Mouse (Mus musculus) T-cell, adult 2 months (primary cell): ENCODE measurements around the gene Dip2c.
A peak's percentile ranks its signal among the peaks of the same experiment; 100 is the strongest.

Experiments
- DNase-seq: peaks from one replicate; pipeline ENCODE4 v3.0.0; 2022; ENCODE audit warnings: low spot score

Gene Dip2c

GRCm38 (mm10) chr13:9276322-9276855, at the start of gene Dip2c:
Gene Dip2c, plus strand, starts transcription at chr13:9276528.
- DNase-seq: peak; percentile 63

DNA sequence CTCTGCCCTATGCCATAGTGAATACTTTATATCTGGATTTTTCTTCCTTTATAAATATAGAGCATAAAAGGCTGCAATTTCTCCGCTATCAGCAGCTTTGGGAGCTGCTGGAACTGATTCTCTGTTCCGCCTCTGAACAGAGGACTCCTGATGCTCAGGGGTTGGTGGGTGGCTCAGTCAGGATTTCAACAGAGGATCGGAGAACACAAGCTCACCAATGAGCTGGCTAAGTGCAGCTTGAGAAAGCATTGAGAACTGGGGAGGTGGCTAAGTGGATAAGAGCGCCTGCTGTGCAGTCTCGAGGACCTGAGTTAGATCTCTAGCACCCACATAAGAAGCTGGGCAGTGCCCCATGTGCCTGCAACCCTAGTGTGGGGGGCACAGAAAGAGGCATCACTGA, 49.2 kb upstream of the Dip2c start:
- no peak for DNase-seq

DNA sequence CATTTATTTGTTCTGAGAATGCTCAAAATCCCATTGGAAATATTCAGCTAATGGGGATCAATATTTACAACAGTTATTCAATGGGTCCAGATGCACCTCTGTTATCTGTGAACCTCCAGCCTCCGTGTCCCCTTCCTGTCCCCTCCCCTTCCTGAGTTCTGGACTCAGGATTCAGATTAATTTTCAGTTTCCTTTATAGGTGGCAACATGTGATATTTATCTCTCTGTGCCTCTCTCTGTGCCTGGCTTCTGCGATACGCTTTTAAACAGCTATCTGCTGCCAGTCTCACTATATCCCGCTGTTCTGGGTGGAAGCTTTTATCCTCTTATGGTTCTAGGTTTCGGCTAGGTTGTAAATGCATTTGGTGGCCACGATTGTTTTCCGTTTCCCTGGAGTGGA, 38.8 kb upstream of the Dip2c start:
- DNase-seq: no peak

DNA sequence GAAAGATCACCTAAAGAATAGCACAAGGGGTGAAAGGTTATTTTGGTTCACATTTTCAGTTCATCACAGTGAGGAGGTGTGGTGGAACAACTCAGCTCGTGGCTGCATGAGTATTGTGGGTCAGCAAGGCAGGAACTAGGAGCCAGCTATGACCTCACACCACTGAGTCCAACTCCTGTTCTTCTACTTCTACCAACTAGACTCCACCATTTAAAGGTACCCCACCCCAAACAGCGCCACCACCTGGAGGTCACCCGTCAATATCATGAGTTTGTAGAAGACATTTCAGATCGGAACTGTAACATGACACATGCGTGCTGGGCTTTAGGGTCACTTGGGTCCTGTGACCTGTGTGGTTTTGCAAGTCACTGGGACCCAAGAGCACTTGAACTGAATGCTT, 37.2 kb upstream of the Dip2c start:
- DNase-seq: no peak

- no peak for DNase-seq
These were observed 36.6 kb upstream of the Dip2c start for GRCm38 (mm10) chr13:9239631-9240236.

GRCm38 (mm10) chr13:9261748-9262147, 14.6 kb upstream of the Dip2c start:
- no peak for DNase-seq

DNA sequence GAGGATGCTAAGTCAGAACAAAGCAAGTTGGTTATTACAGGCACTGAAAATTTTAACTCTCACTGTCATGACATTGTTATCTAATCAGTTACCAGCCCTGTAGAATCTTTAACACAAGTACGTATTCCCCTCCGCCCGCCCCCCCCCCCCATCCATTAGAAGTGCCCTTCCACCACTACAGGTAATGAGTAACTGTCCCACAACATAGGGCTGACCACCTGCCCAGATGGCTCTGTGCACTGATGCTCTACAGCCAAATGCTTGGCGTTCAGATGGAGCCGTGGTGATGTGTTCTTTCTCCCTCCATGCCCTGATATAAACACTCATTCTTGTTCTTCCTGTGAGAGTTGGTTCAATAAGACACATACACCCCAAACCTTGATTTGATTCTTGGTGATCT, 10.8 kb upstream of the Dip2c start:
- no peak for DNase-seq

DNA sequence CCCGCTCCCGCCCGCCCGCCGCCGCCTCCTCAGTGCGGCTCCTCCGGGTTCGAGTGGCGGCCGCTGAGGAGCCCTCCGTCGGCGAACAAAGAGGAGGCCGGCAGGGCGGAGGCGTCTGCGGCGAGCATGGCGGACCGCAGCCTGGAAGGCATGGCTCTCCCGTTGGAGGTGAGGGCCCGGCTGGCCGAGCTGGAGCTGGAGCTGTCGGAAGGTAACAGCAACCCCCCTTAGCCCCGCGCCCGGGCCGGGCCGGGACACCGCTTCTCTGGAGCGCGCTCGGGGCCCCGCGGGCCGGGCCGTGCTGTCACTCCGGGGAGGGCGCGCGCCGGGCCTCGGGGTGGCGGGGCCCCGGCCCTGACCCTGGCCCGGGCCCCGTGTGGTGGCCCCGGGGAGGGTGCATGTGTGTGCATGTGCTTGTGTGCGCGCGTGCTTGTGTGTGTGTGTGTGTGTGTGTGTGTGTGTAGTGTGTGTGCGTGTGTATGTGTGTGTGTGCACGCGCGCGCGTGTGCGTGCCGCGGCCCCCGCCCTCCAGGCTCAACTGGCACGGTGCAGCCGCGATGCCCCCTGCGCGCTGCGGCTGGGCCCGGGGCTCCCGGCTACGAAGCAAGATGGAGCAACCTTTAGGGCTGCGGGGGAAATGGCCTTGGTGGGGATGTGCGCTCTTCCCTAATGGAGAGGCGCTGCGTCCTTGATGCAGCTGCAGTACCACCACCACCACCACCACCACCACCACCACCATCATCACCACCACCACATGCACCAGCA, 710 bp downstream of the Dip2c start:
- DNase-seq: peak; percentile 17

GRCm38 (mm10) chr13:9277621-9277960, 1.3 kb downstream of the Dip2c start:
- DNase-seq: no peak

GRCm38 (mm10) chr13:9278636-9279035, 2.3 kb downstream of the Dip2c start:
- no peak for DNase-seq

DNA sequence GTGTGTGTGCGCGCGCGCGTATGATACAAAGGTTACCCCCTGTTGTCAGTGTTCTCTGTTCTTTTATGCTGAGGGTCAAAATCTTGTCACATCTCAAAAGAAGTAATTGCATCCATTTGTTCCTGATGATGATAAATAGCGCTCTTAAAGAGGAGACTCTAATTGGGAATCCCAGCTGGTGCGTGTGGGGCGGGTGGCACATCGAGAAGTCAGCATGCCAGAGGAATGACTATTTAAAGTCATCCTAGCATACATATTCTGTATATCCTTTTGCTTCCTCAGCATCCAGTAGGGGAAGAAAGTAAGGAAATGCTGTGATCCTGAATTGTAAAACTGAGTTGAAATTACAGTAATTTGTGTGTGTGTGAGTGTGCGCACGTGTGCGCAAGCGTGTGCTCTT, 6.7 kb downstream of the Dip2c start:
- no peak for DNase-seq

DNA sequence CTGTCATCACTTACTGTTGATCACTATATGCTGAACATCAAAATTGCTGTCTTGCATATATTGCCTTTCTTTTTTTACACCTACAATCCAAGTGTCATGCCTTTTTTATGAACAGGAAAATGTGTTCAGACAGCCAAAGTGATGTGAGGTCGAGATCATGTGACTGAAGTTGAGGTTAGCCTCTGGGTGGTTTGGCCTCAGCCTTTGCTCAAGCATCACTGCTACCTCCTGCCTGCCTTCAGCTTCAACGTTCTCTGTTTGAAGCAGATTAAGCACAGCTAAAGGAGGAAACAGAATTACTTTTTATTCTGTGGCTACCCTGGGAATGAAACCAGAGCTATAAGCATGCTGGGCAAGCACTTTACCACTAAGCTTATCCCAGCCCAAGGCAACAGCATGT, 13.6 kb downstream of the Dip2c start:
- DNase-seq: peak; percentile 16

- DNase-seq: no peak
These were observed 20.0 kb downstream of the Dip2c start for GRCm38 (mm10) chr13:9296285-9296684.

DNA sequence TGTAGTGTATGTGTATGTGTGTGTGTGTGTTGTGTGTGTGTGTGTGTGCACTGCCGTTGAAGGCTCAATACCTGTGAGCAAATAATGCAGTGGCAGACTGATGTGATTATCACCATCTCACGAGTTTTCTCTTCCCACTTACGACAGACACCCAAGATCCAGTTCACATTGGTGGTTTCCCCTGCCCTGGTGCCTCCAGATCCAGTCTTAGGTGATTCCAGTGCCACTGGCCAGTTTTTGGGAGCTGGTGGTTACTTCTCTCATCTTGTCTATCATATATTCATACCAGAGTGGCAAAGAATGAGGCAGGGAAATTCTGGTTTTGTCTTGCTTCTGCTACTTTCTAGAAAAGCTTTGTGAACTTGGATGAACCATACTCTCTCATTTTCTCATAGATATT, 20.9 kb downstream of the Dip2c start:
- DNase-seq: no peak

DNA sequence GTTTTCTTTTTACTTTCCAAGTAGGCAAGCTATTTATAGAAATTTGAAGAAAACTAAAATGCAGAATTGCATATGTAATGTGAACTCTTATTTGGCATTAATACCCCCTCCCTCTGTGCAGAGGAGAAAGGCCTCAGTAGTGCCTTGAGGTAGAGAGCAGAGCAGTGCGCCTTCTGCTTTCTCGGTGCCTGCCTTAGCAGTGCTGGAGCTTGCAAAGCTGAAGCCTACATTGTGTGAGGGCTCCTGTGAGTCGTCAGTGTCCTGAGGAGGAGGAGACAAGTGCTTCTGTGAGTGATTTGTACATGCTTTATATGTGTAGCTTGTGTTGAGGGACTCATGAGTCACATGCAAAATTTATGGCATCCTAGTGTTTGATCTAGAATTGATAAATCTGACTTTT, 21.4 kb downstream of the Dip2c start:
- no peak for DNase-seq

DNA sequence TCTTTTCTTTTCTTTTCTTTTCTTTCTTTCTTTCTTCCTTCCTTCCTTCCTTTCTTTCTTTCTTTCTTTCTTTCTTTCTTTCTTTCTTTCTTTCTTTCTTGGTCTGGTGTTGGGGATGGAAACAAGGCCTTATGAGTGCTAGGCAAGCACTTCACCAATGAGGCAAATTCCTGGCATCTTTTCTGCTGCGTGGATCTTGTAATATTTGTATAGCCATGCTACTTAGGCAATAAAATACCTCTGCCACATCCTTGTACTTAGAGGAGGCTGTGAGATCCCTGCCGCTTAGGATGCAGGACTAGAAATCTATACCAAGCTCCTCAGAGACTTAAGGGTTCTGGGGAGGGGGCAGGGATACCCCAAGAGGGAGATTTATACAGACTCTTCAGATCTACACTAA, 23.3 kb downstream of the Dip2c start:
- DNase-seq: no peak

- no peak for DNase-seq
These were observed 32.5 kb downstream of the Dip2c start for GRCm38 (mm10) chr13:9308863-9309262.

DNA sequence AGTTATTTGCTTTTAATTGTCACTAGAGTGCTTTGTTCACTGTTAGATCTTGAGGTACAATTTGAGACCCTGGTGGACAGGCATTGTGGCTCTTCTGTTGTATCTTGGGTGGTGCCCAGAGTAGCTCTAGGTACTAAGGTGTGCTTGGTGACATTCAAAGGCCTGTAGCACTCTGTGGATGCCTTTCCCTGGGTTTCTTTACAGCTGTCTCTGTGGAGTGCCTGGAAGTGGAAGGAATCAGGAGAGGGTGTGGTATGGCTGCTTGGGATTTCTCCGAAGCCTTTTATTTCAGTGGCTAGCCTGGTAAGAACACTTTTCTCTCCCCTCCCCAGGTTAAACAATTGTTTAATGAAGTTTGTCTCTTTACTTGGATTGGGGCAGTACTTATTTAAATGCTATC, 34.5 kb downstream of the Dip2c start:
- no peak for DNase-seq

DNA sequence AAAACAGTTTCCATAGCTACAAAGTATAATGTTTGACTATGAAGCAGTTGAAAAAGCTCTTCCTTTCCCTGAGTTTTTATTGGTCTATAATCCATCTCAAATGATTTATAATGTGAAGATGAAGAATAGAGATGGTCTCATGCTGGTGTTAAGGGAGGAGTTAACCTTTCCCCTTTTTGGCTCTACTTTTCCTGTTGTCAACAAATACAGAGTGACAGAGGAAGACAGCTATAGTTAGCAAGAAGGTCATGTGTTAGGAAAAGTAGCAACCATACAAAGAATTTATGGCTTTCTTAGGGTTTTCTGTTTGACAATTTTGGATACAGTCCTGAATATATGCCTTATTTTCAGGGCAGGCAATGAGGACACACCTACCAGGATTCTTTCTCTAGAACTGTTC, 36.6 kb downstream of the Dip2c start:
- no peak for DNase-seq

DNA sequence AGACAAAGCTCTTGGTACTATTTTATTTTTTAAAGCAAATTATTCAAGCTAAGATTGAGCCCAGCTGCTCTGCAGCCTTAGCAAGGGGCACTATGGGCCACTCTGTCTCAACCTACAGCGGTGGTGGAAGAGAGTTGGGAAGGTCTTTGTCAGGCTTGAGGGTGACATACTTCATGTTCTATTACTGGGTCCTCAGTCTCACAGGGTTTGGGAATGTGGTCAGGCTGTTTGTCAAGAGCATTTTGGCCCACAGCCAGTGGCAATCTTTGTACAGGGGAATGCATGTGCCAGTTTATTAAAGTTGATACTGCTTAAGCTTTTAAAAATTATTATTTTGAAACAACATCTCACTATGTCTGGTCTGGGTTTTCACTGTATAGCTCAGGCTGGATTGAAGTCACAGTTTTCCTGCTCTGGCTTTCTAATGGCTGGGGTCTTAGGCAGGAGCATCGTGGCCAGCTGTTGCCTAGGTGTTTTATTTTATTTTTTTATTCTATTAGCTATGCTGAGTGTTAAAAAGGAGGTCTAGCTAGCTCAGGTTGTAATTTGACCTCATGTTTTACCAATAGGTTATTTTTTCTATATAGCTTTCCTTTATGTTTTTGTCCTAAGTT, 37.9 kb downstream of the Dip2c start:
- no peak for DNase-seq

DNA sequence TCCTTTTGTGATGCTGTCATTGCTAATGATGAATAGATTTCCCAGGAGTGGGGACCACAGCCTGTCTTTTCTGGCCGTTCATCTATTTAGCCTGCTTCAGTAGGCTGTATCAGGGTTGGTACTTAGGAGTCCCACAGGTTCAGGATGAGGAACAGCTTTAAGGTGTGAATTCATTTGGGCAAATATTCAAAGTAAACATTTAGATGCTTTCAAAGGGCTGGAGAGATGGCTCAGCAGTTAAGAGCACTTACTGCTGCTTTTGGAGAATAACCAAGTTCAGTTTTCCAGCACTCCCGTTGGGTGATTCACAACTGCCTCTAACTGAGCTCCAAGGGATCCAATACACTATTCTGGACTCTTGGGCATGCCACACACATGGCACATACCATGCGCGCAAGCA, 38.4 kb downstream of the Dip2c start:
- DNase-seq: no peak

DNA sequence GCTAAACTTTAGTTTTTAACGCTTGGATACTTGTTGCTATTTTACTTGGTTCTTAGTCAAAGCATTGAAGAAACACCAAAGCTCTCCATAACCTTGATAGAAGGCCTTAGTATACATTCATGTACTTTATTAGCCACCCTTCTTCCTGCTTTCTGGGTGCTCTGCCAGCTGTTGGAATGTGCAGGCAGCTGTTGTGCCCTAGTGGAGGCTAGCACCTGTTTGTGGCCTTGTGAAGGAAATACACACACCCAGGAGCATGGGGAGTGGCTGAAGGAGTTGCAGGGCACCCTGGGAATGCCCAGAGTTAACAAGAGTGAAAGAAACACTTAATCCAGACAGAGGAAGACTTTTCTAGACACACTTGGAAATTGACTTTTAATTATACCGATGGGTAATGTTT, 43.4 kb downstream of the Dip2c start:
- DNase-seq: no peak

DNA sequence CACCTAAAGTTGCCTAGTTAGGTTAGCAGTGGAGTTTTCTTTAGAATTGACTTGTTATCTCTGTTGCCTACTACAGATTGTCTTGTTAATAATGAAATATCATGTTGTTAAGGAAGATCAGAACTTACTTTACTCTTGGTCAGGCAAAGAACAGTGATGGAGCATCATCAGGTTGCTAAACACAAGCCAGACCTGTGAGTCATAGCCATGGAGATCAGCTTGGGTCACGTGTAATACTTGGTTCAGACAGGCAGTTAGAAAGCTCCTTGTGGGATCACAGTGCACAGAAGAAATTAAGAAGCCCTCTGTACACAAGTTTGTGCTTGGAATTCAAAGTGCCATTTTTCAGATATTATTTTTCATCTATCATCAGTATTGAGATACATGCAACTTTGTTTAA, 48.9 kb downstream of the Dip2c start:
- no peak for DNase-seq
